Comparison of ENCODE assay signal across 8 mouse cellular contexts in genomic region chr2:76675451-76675850, GRCm38 (mm10). TPM values are rescaled to one million over a fixed set of nuclear protein-coding genes. Genes with fewer than 3 reads are reported as not detected.
DNase-seq lines count a peak whose midpoint lies in the region; ATAC-seq and TF ChIP-seq lines count a peak whose summit lies in the region.

No protein-coding gene starts in this region.

- peaks cover 50% of the 10 kb centered on the region for H3K79me2 ChIP-seq in myocyte (ENCODE audit: control insufficient read depth, insufficient read depth)

- 0 out of 2 replicates have a peak, but pooled peaks cover 12% of the 10 kb centered on the region for H3K36me3 ChIP-seq in embryonic facial prominence, embryonic 12.5 days
- H3K36me3 ChIP-seq in intestine, embryonic 16.5 days (ENCODE audit: control insufficient read depth, insufficient read depth, low read length) = no peaks in the 10 kb centered on the region
- H3K36me3 ChIP-seq in myocyte (ENCODE audit: control insufficient read depth, insufficient read depth) = peaks cover 3% of the 10 kb centered on the region

- whole genome bisulfite sequencing in embryonic facial prominence, embryonic 12.5 days = under 1% methylated on average over 35 of the region's 44 CpGs
- WGBS in intestine, embryonic 16.5 days = 1% methylated on average over 26 of the region's 44 CpGs

- H3K27ac ChIP-seq in embryonic facial prominence, embryonic 12.5 days = peak overlapping the region; percentile 85
- H3K27ac ChIP-seq in intestine, embryonic 16.5 days (ENCODE audit: low read length) = peak overlapping the region; percentile 87

- no peaks in the 10 kb centered on the region for H3K9me3 ChIP-seq in embryonic facial prominence, embryonic 12.5 days
- H3K9me3 ChIP-seq in intestine, embryonic 16.5 days (ENCODE audit: control insufficient read depth, low read length) = no peaks in the 10 kb centered on the region

- ATAC-seq in embryonic facial prominence, embryonic 12.5 days (ENCODE audit: insufficient number of reproducible peaks, insufficient read depth, low FRiP score, low TSS enrichment) = peak; percentile 18; the same call in 1 of the 2 replicates
- ATAC-seq in intestine, embryonic 16.5 days = peak; percentile 55

- peak overlapping the region; percentile 8 for H3ac ChIP-seq in myocyte (ENCODE audit: control insufficient read depth, insufficient read length)

- peak overlapping the region; percentile 88 for H3K9ac ChIP-seq in embryonic facial prominence, embryonic 12.5 days
- H3K9ac ChIP-seq in intestine, embryonic 16.5 days (ENCODE audit: low read depth, low read length) = peak overlapping the region; percentile 85

- no peak for TF ChIP-seq POLR2A in myocyte (IDR thresholded peaks at IDR 0.05; ENCODE audit: insufficient read length, low read depth)

- intact Hi-C loops in left cerebral cortex, postnatal 4 days (cut with DNase I) = no loop called here
- intact Hi-C loops in left cerebral cortex, postnatal 36 days (cut with DNase I) = no loop called here

- H3K4me2 ChIP-seq in embryonic facial prominence, embryonic 12.5 days (replicated peaks) = peak overlapping the region; percentile 56
- peak overlapping the region; percentile 59 for H3K4me2 ChIP-seq in intestine, embryonic 16.5 days (ENCODE audit: low read depth, low read length)
- H3K4me2 ChIP-seq in myocyte (ENCODE audit: low read depth) = peak overlapping the region; percentile 91

- H3K4me3 ChIP-seq in embryonic facial prominence, embryonic 12.5 days = peak overlapping the region; percentile 78
- H3K4me3 ChIP-seq in intestine, embryonic 16.5 days (ENCODE audit: low read length) = peak overlapping the region; percentile 87
- H3K4me3 ChIP-seq in myocyte = peak overlapping the region; percentile 37

- H3K27me3 ChIP-seq in embryonic facial prominence, embryonic 12.5 days = no peaks in the 10 kb centered on the region
- no peaks in the 10 kb centered on the region for H3K27me3 ChIP-seq in intestine, embryonic 16.5 days (replicated peaks; ENCODE audit: control insufficient read depth, insufficient read depth, low read length)
- no peaks in the 10 kb centered on the region for H3K27me3 ChIP-seq in myocyte (ENCODE audit: control insufficient read depth, insufficient read depth, insufficient read length)

- peak; percentile 33 for DNase-seq in left cerebral cortex, postnatal 4 days
- no peak for DNase-seq in left cerebral cortex, adult 9 months (ENCODE audit: low spot score in 2 of 2)
- peak; percentile 16 for DNase-seq in T-cell, adult 2 months (ENCODE audit: low spot score)
- no peak for DNase-seq in left cerebral cortex, postnatal 36 days (ENCODE audit: low spot score in 2 of 2)
- no peak for DNase-seq in yolk sac, embryonic 10.5 days (ENCODE audit: low spot score)

- peaks cover 10% of the 10 kb centered on the region for H3K4me1 ChIP-seq in embryonic facial prominence, embryonic 12.5 days
- peaks cover 20% of the 10 kb centered on the region for H3K4me1 ChIP-seq in intestine, embryonic 16.5 days (ENCODE audit: control insufficient read depth, insufficient read depth, low read length)

TF ChIP-seq in myocyte, 11 proteins besides CTCF, POLR2A, EP300 and RAD21:
- TF ChIP-seq MAX (IDR thresholded peaks at IDR 0.05; ENCODE audit: low read depth) (no peak), USF1 (IDR thresholded peaks at IDR 0.05; ENCODE audit: low read depth) (no peak)
TF ChIP-seq in myocyte: peak in this region for 0.

RNA-seq across cellular contexts. Expression of gene Plekha3, which starts 0.4 kb away (rescaled TPM):
- 10 to 100 TPM; 21.2 to 23.5 TPM for total RNA-seq in left cerebral cortex, postnatal 4 days (2021)
- 15.2 and 15.8 TPM in 2 replicates for polyA plus RNA-seq in embryonic facial prominence, embryonic 12.5 days (2016; fragmentation: Nextera tagmentation; extraction: Ambion mirVana)
- 2.1 and 2.2 TPM in 2 replicates for polyA plus RNA-seq in intestine, embryonic 16.5 days (2015; fragmentation: Nextera tagmentation; extraction: Ambion mirVana)
- 13.1 TPM for polyA plus RNA-seq in myocyte (2012; fragmentation: generic; extraction: Trizol)
- 10 to 100 TPM; 36.4 to 38.9 TPM for total RNA-seq in left cerebral cortex, postnatal 36 days (2021)

RNA-seq across cellular contexts. Expression of gene Fkbp7, which starts 2.5 kb away (rescaled TPM):
- total RNA-seq in left cerebral cortex, postnatal 4 days (2021) = 1 to 10 TPM; 6.5 to 6.7 TPM
- 65.6 and 68.4 TPM in 2 replicates for polyA plus RNA-seq in embryonic facial prominence, embryonic 12.5 days (2016; fragmentation: Nextera tagmentation; extraction: Ambion mirVana)
- 42.7 and 44.5 TPM in 2 replicates for polyA plus RNA-seq in intestine, embryonic 16.5 days (2015; fragmentation: Nextera tagmentation; extraction: Ambion mirVana)
- polyA plus RNA-seq in myocyte (2012; fragmentation: generic; extraction: Trizol) = 34.8 TPM
- 1 to 10 TPM; 3.6 to 6.1 TPM for total RNA-seq in left cerebral cortex, postnatal 36 days (2021)

RNA-seq across cellular contexts. Expression of gene Pjvk, which starts 27.2 kb away (rescaled TPM):
- total RNA-seq in left cerebral cortex, postnatal 4 days (2021) = under 1 TPM; 0.40 to 0.84 TPM
- polyA plus RNA-seq in embryonic facial prominence, embryonic 12.5 days (2016; fragmentation: Nextera tagmentation; extraction: Ambion mirVana) = 0.56 and 0.61 TPM in 2 replicates
- polyA plus RNA-seq in intestine, embryonic 16.5 days (2015; fragmentation: Nextera tagmentation; extraction: Ambion mirVana) = not detected in 2 replicates
- 0.04 TPM for polyA plus RNA-seq in myocyte (2012; fragmentation: generic; extraction: Trizol)
- total RNA-seq in left cerebral cortex, postnatal 36 days (2021) = under 1 TPM in 1 of 2 experiments, not detected in 1; 0.35 TPM

RNA-seq across cellular contexts. Expression of gene Prkra, which starts 27.6 kb away (rescaled TPM):
- total RNA-seq in left cerebral cortex, postnatal 4 days (2021) = 10 to 100 TPM; 55.8 to 55.9 TPM
- polyA plus RNA-seq in embryonic facial prominence, embryonic 12.5 days (2016; fragmentation: Nextera tagmentation; extraction: Ambion mirVana) = 78.8 and 82.4 TPM in 2 replicates
- 37.8 and 38.3 TPM in 2 replicates for polyA plus RNA-seq in intestine, embryonic 16.5 days (2015; fragmentation: Nextera tagmentation; extraction: Ambion mirVana)
- polyA plus RNA-seq in myocyte (2012; fragmentation: generic; extraction: Trizol) = 15.3 TPM
- 10 to 100 TPM; 13.7 to 14.6 TPM for total RNA-seq in left cerebral cortex, postnatal 36 days (2021)

Comparison
In these comparisons a context has a peak if more than half of its experiments do, and no peak if none do; other contexts are left out.
1. DNase-seq: peak in left cerebral cortex, postnatal 4 days (single experiment) and T-cell, adult 2 months (single experiment); none in left cerebral cortex, adult 9 months (0 of 2), left cerebral cortex, postnatal 36 days (0 of 2) and yolk sac, embryonic 10.5 days (single experiment).
2. H3K4me3 ChIP-seq: peak in every context shown above with its lines; median percentile 87 in intestine, embryonic 16.5 days; 78 in embryonic facial prominence, embryonic 12.5 days; 37 in myocyte.
3. Peak in every context shown above with its lines, with median percentiles within 50 percentile points of each other: H3K4me2 ChIP-seq.